Mouse (Mus musculus) forebrain, embryonic 16.5 days (tissue): ENCODE results near the gene Klf16. TPM values are rescaled to one million over a fixed set of nuclear protein-coding genes. Genes with fewer than 3 reads are reported as not detected.

Source experiments
- microRNA-seq: library from miRNA; unstranded; fragments of <30 nt; microRNA quantifications from one replicate; pipeline ENCODE4, GENCODE M21; 2017
- polyA plus RNA-seq: library from polyadenylated mRNA; unstranded; fragments of >200 nt; fragmentation: Nextera tagmentation; extraction: Ambion mirVana; gene quantifications from 2 replicates; pipeline ENCODE4 v1.2.1, GENCODE M21; 2015

Klf16 gene
- polyA plus RNA-seq, 1 experiment from 2014 or later: 10.1 TPM

Small RNA genes lying within 50 kb of the gene (microRNA-seq; reads per million reads assigned to microRNA genes)
- not detected for gene Mir6912

Other genes with a start within 250 kb of the Klf16 start
- gene Pcsk4, start 247.8 kb downstream of the Klf16 start, polyA plus RNA-seq: 3.1 and 3.9 TPM in 2 replicates
- 2.2 and 3.2 TPM in 2 replicates for gene Reep6, start 247.4 kb downstream of the Klf16 start, polyA plus RNA-seq
- gene Adamtsl5, start 228.9 kb downstream of the Klf16 start, polyA plus RNA-seq: 0.51 and 0.66 TPM in 2 replicates
- 2.2 and 4.5 TPM in 2 replicates for gene Plk5, start 220.9 kb downstream of the Klf16 start, polyA plus RNA-seq
- 16.3 TPM in 2 replicates for gene Mex3d, start 189.7 kb downstream of the Klf16 start, polyA plus RNA-seq
- 247 and 256 TPM in 2 replicates for gene Mbd3, start 177.8 kb downstream of the Klf16 start, polyA plus RNA-seq
- 455 and 522 TPM in 2 replicates for gene Uqcr11, start 170.5 kb downstream of the Klf16 start, polyA plus RNA-seq
- 63.7 and 74.6 TPM in 2 replicates for gene Tcf3, start 143.7 kb downstream of the Klf16 start, polyA plus RNA-seq
- 0.07 and 0.46 TPM in 2 replicates for gene Onecut3, start 82.5 kb downstream of the Klf16 start, polyA plus RNA-seq
- gene Atp8b3, start 38.2 kb downstream of the Klf16 start, polyA plus RNA-seq: 0.16 and 0.23 TPM in 2 replicates
- gene Rexo1, start 15.8 kb downstream of the Klf16 start, polyA plus RNA-seq: 28.1 and 30.3 TPM in 2 replicates
- 92.2 and 93.1 TPM in 2 replicates for gene Abhd17a, start 13.0 kb upstream of the Klf16 start, polyA plus RNA-seq
- 69.9 and 77.2 TPM in 2 replicates for gene Scamp4, start 25.6 kb upstream of the Klf16 start, polyA plus RNA-seq
- 6.4 and 6.7 TPM in 2 replicates for gene Adat3, start 25.6 kb upstream of the Klf16 start, polyA plus RNA-seq
- 3.1 and 4.1 TPM in 2 replicates for gene Gm49322, start 28.7 kb upstream of the Klf16 start, polyA plus RNA-seq
- 91.3 and 96.9 TPM in 2 replicates for gene Csnk1g2, start 45.5 kb upstream of the Klf16 start, polyA plus RNA-seq
- 75.2 and 79.7 TPM in 2 replicates for gene Btbd2, start 79.8 kb upstream of the Klf16 start, polyA plus RNA-seq
- 57.1 and 61.2 TPM in 2 replicates for gene Mknk2, start 100.8 kb upstream of the Klf16 start, polyA plus RNA-seq
- 56.9 and 59.4 TPM in 2 replicates for gene Mob3a, start 124.7 kb upstream of the Klf16 start, polyA plus RNA-seq
- 32.5 and 44.1 TPM in 2 replicates for gene Izumo4, start 124.9 kb upstream of the Klf16 start, polyA plus RNA-seq
- gene Ap3d1, start 164.9 kb upstream of the Klf16 start, polyA plus RNA-seq: 101 and 102 TPM in 2 replicates
- gene Dot1l, start 177.9 kb upstream of the Klf16 start, polyA plus RNA-seq: 17.4 and 22.5 TPM in 2 replicates
- 62.6 and 65.1 TPM in 2 replicates for gene Sf3a2, start 220.9 kb upstream of the Klf16 start, polyA plus RNA-seq
- gene Plekhj1, start 221.3 kb upstream of the Klf16 start, polyA plus RNA-seq: 129 and 143 TPM in 2 replicates
- gene Amh, start 227.9 kb upstream of the Klf16 start, polyA plus RNA-seq: 0.15 TPM in 1 of 2 replicates, not detected in the other
- gene Jsrp1, start 236.2 kb upstream of the Klf16 start, polyA plus RNA-seq: not detected in 2 replicates
- gene Oaz1, start 249.3 kb upstream of the Klf16 start, polyA plus RNA-seq: 1,342 and 1,351 TPM in 2 replicates